Mouse (Mus musculus): ENCODE results near the gene Abcf1.

GRCm38 (mm10) chr17:35914975-35915374 lies 54.6 kb downstream of the Abcf1 start:
- TF ChIP-seq POLR2A (IDR thresholded peaks at IDR 0.05; ENCODE audit: low read depth, low read length) (no peak), CTCF (IDR thresholded peaks at IDR 0.05; ENCODE audit: borderline replicate concordance, insufficient read depth, low read length) (no peak)
